Mouse (Mus musculus): ENCODE results near the gene Tenm3. TPM values are rescaled to one million over a fixed set of nuclear protein-coding genes. Genes with fewer than 3 reads are reported as not detected.

Tenm3 gene
- polyA plus RNA-seq, 2 experiments, result 2.2 to 3.1 TPM

GRCm38 (mm10) chr8:48313985-48314368 is 529.8 kb downstream of the Tenm3 start:
- DNase-seq (ENCODE audit: low read depth in 3 of 3, low spot score in 3 of 3) (no peak), ATAC-seq (ENCODE audit: insufficient read depth) (no peak)
- no peak for TF ChIP-seq CTCF (IDR thresholded peaks at IDR 0.05; ENCODE audit: low read depth)
- no peak for TF ChIP-seq EP300 (IDR thresholded peaks at IDR 0.05; ENCODE audit: low read depth)
- Histone ChIP-seq H3K27ac (no peak overlapping the region), H3K9ac (replicated peaks) (no peak overlapping the region), H3K27me3 (ENCODE audit: control insufficient read depth, insufficient read depth, low read length) (no peaks in the 10 kb centered on the region), H3K4me3 (ENCODE audit: insufficient read depth in 1 of 2, low read depth in 2 of 2, low read length in 2 of 2) (no peak overlapping the region), H3K4me2 (ENCODE audit: low read depth) (no peak overlapping the region), H3K4me1 (replicated peaks; ENCODE audit: control insufficient read depth in 2 of 2, insufficient read depth in 2 of 2, low read length in 1 of 2) (no peaks in the 10 kb centered on the region), H3K36me3 (replicated peaks; ENCODE audit: control insufficient read depth, insufficient read depth, low read depth) (no peaks in the 10 kb centered on the region), H3K9me3 (ENCODE audit: control insufficient read depth, low read length) (no peaks in the 10 kb centered on the region)
- WGBS (ENCODE audit: insufficient replicate concordance), result 69% methylated on average over 5 of the region's 5 CpGs

GRCm38 (mm10) chr8:48313210-48313984 is 530.4 kb downstream of the Tenm3 start:
- no peaks in the 10 kb centered on the region for H3K27me3 ChIP-seq (ENCODE audit: control insufficient read depth, insufficient read depth, low read length)
- no peaks in the 10 kb centered on the region for H3K4me1 ChIP-seq (replicated peaks; ENCODE audit: control insufficient read depth in 2 of 2, insufficient read depth in 2 of 2, low read length in 1 of 2)
- no peaks in the 10 kb centered on the region for H3K36me3 ChIP-seq (replicated peaks; ENCODE audit: control insufficient read depth, insufficient read depth, low read depth)
- H3K27ac ChIP-seq, result no peak overlapping the region
- 66% methylated on average over 11 of the region's 11 CpGs for WGBS (ENCODE audit: insufficient replicate concordance)
- no peak for ATAC-seq (ENCODE audit: insufficient read depth)
- TF ChIP-seq EP300 (IDR thresholded peaks at IDR 0.05; ENCODE audit: low read depth) (no peak), CTCF (IDR thresholded peaks at IDR 0.05; ENCODE audit: low read depth) (no peak)
- DNase-seq (ENCODE audit: low read depth in 3 of 3, low spot score in 3 of 3), result no peak
- H3K4me3 ChIP-seq (ENCODE audit: insufficient read depth in 1 of 2, low read depth in 2 of 2, low read length in 2 of 2), result no peak overlapping the region
- H3K9ac ChIP-seq (replicated peaks), result no peak overlapping the region
- H3K4me2 ChIP-seq (ENCODE audit: low read depth), result no peak overlapping the region
- H3K9me3 ChIP-seq (ENCODE audit: control insufficient read depth, low read length), result no peaks in the 10 kb centered on the region

- H3K4me1 ChIP-seq (replicated peaks; ENCODE audit: control insufficient read depth in 2 of 2, insufficient read depth in 2 of 2, low read length in 1 of 2), result no peaks in the 10 kb centered on the region
- TF ChIP-seq CTCF (IDR thresholded peaks at IDR 0.05; ENCODE audit: low read depth) (no peak), EP300 (IDR thresholded peaks at IDR 0.05; ENCODE audit: low read depth) (no peak)
- H3K36me3 ChIP-seq (replicated peaks; ENCODE audit: control insufficient read depth, insufficient read depth, low read depth), result no peaks in the 10 kb centered on the region
- H3K9me3 ChIP-seq (ENCODE audit: control insufficient read depth, low read length), result no peaks in the 10 kb centered on the region
- WGBS (ENCODE audit: insufficient replicate concordance), result 63% methylated on average over 3 of the region's 3 CpGs
- ATAC-seq (ENCODE audit: insufficient read depth), result no peak
- no peak overlapping the region for H3K9ac ChIP-seq (replicated peaks)
- H3K4me3 ChIP-seq (ENCODE audit: insufficient read depth in 1 of 2, low read depth in 2 of 2, low read length in 2 of 2), result no peak overlapping the region
- H3K27me3 ChIP-seq (ENCODE audit: control insufficient read depth, insufficient read depth, low read length), result no peaks in the 10 kb centered on the region
- H3K27ac ChIP-seq, result no peak overlapping the region
- no peak overlapping the region for H3K4me2 ChIP-seq (ENCODE audit: low read depth)
- DNase-seq (ENCODE audit: low read depth in 3 of 3, low spot score in 3 of 3), result no peak
Observed at GRCm38 (mm10) chr8:48311706-48312105, 532.0 kb downstream of the Tenm3 start.

GRCm38 (mm10) chr8:48310240-48310849 is 533.4 kb downstream of the Tenm3 start:
- DNase-seq (ENCODE audit: low read depth in 3 of 3, low spot score in 3 of 3) (no peak), ATAC-seq (ENCODE audit: insufficient read depth) (no peak)
- no peak overlapping the region for H3K27ac ChIP-seq
- no peak overlapping the region for H3K4me3 ChIP-seq (ENCODE audit: insufficient read depth in 1 of 2, low read depth in 2 of 2, low read length in 2 of 2)
- 57% methylated on average over 10 of the region's 10 CpGs for WGBS (ENCODE audit: insufficient replicate concordance)
- H3K36me3 ChIP-seq (replicated peaks; ENCODE audit: control insufficient read depth, insufficient read depth, low read depth), result no peaks in the 10 kb centered on the region
- TF ChIP-seq CTCF (IDR thresholded peaks at IDR 0.05; ENCODE audit: low read depth), result no peak
- no peak for TF ChIP-seq EP300 (IDR thresholded peaks at IDR 0.05; ENCODE audit: low read depth)
- H3K9me3 ChIP-seq (ENCODE audit: control insufficient read depth, low read length), result no peaks in the 10 kb centered on the region
- H3K4me2 ChIP-seq (ENCODE audit: low read depth), result no peak overlapping the region
- no peak overlapping the region for H3K9ac ChIP-seq (replicated peaks)
- no peaks in the 10 kb centered on the region for H3K4me1 ChIP-seq (replicated peaks; ENCODE audit: control insufficient read depth in 2 of 2, insufficient read depth in 2 of 2, low read length in 1 of 2)
- H3K27me3 ChIP-seq (ENCODE audit: control insufficient read depth, insufficient read depth, low read length), result no peaks in the 10 kb centered on the region

GRCm38 (mm10) chr8:48309191-48309987 is 534.4 kb downstream of the Tenm3 start:
- Histone ChIP-seq H3K9me3 (ENCODE audit: control insufficient read depth, low read length) (no peaks in the 10 kb centered on the region), H3K9ac (replicated peaks) (no peak overlapping the region), H3K4me1 (replicated peaks; ENCODE audit: control insufficient read depth in 2 of 2, insufficient read depth in 2 of 2, low read length in 1 of 2) (no peaks in the 10 kb centered on the region), H3K27ac (no peak overlapping the region), H3K27me3 (ENCODE audit: control insufficient read depth, insufficient read depth, low read length) (no peaks in the 10 kb centered on the region), H3K36me3 (replicated peaks; ENCODE audit: control insufficient read depth, insufficient read depth, low read depth) (no peaks in the 10 kb centered on the region), H3K4me2 (ENCODE audit: low read depth) (no peak overlapping the region), H3K4me3 (ENCODE audit: insufficient read depth in 1 of 2, low read depth in 2 of 2, low read length in 2 of 2) (no peak overlapping the region)
- DNase-seq (ENCODE audit: low read depth in 3 of 3, low spot score in 3 of 3) (no peak), ATAC-seq (ENCODE audit: insufficient read depth) (no peak)
- WGBS (ENCODE audit: insufficient replicate concordance), result 52% methylated on average over 16 of the region's 16 CpGs
- no peak for TF ChIP-seq CTCF (IDR thresholded peaks at IDR 0.05; ENCODE audit: low read depth)
